Mouse (Mus musculus): ENCODE data around the gene Mcpt4. TPM values are rescaled to one million over a fixed set of nuclear protein-coding genes. Genes with fewer than 3 reads are reported as not detected.

The Mcpt4 gene
- total RNA-seq, 2 experiments from 2014 or later = 4.2 to 4.3 TPM

Small RNA genes within 50 kb of the gene (microRNA-seq; reads per million reads assigned to microRNA genes)
- gene Mir6949 = 0 reads per million in 2 experiments

Other genes with a start within 250 kb of the Mcpt4 start
- 10 to 100 TPM; 11.1 to 12.1 TPM for gene Nfatc4, start 239.2 kb downstream of the Mcpt4 start, total RNA-seq (2021)
- 10 to 100 TPM; 24.1 to 27.6 TPM for gene Nynrin, start 208.3 kb downstream of the Mcpt4 start, total RNA-seq (2021)
- gene Cbln3, start 177.9 kb downstream of the Mcpt4 start, total RNA-seq (2021) = under 1 TPM; 0.22 to 0.38 TPM
- 10 to 100 TPM; 12.5 to 13.1 TPM for gene Khnyn, start 177.4 kb downstream of the Mcpt4 start, total RNA-seq (2021)
- 10 to 100 TPM; 73.2 to 79.9 TPM for gene Sdr39u1, start 162.0 kb downstream of the Mcpt4 start, total RNA-seq (2021)
- 1 to 10 TPM; 5.2 to 6.8 TPM for gene Cma1, start 117.6 kb downstream of the Mcpt4 start, total RNA-seq (2021)
- under 1 TPM in 1 of 2 experiments, not detected in 1; 0.53 TPM for gene Cma2, start 111.3 kb downstream of the Mcpt4 start, total RNA-seq (2021)
- gene Mcpt1, start 44.3 kb downstream of the Mcpt4 start, total RNA-seq (2021) = not detected
- not detected for gene Mcpt9, start 31.8 kb downstream of the Mcpt4 start, total RNA-seq (2021)
- gene Mcpt2, start 20.3 kb downstream of the Mcpt4 start, total RNA-seq (2021) = under 1 TPM; 0.50 to 0.67 TPM
- gene Mcpt8, start 23.0 kb upstream of the Mcpt4 start, total RNA-seq (2021) = not detected
- gene Ctsg, start 40.3 kb upstream of the Mcpt4 start, total RNA-seq (2021) = not detected
- gene Gzme, start 58.3 kb upstream of the Mcpt4 start, total RNA-seq (2021) = not detected
- not detected for gene Gzmd, start 70.3 kb upstream of the Mcpt4 start, total RNA-seq (2021)
- not detected for gene Gzmg, start 97.3 kb upstream of the Mcpt4 start, total RNA-seq (2021)
- gene Gzmn, start 112.3 kb upstream of the Mcpt4 start, total RNA-seq (2021) = not detected
- not detected for gene Gzmf, start 149.1 kb upstream of the Mcpt4 start, total RNA-seq (2021)
- not detected for gene Gzmc, start 172.3 kb upstream of the Mcpt4 start, total RNA-seq (2021)
- gene Gzmb, start 199.9 kb upstream of the Mcpt4 start, total RNA-seq (2021) = not detected

Data from heart, postnatal 10 days (tissue).